Mouse (Mus musculus): Measurements from ENCODE around the gene Nectin3. TPM values are rescaled to one million over a fixed set of nuclear protein-coding genes. Genes with fewer than 3 reads are reported as not detected.

The Nectin3 gene
- total and polyA plus RNA-seq, 2 experiments from 2014 or later = 29.4 to 38.4 TPM

GRCm38 (mm10) chr16:46397945-46398344 is 100.4 kb downstream of the Nectin3 start:
- Histone ChIP-seq H3K36me3 (ENCODE audit: insufficient read depth, low read length) (no peaks in the 10 kb centered on the region), H3K27me3 (ENCODE audit: insufficient read depth, low read length) (no peaks in the 10 kb centered on the region), H3K4me1 (ENCODE audit: insufficient read depth, low read length) (no peaks in the 10 kb centered on the region), H3K27ac (no peak overlapping the region), H3K9me3 (ENCODE audit: low read length) (no peaks in the 10 kb centered on the region), H3K9ac (replicated peaks; ENCODE audit: low read length) (no peak overlapping the region), H3K4me3 (ENCODE audit: low read length) (no peak overlapping the region), H3K4me2 (ENCODE audit: low read depth, low read length) (no peak overlapping the region)
- ATAC-seq = no peak
- no peak for TF ChIP-seq CTCF (IDR thresholded peaks at IDR 0.05; ENCODE audit: low read depth)
- 92% methylated on average over 4 of the region's 4 CpGs for WGBS
- DNase-seq (ENCODE audit: low spot score) = no peak

GRCm38 (mm10) chr16:46389415-46390033 is 108.8 kb downstream of the Nectin3 start:
- Histone ChIP-seq H3K36me3 (ENCODE audit: insufficient read depth, low read length) (no peaks in the 10 kb centered on the region), H3K4me3 (ENCODE audit: low read length) (no peak overlapping the region), H3K27ac (no peak overlapping the region), H3K9ac (replicated peaks; ENCODE audit: low read length) (no peak overlapping the region), H3K4me2 (ENCODE audit: low read depth, low read length) (no peak overlapping the region), H3K4me1 (ENCODE audit: insufficient read depth, low read length) (0 out of 2 replicates have a peak, but pooled peaks cover 5% of the 10 kb centered on the region), H3K9me3 (ENCODE audit: low read length) (no peaks in the 10 kb centered on the region), H3K27me3 (ENCODE audit: insufficient read depth, low read length) (no peaks in the 10 kb centered on the region)
- DNase-seq (ENCODE audit: low spot score) (no peak), ATAC-seq (0 out of 2 replicates have a peak, but pooled peaks have one; percentile 42)
- TF ChIP-seq CTCF (IDR thresholded peaks at IDR 0.05; ENCODE audit: low read depth) = no peak
- WGBS = 52% methylated on average over 6 of the region's 6 CpGs

- no peak overlapping the region for H3K4me3 ChIP-seq (ENCODE audit: low read length)
These were observed 109.6 kb downstream of the Nectin3 start for GRCm38 (mm10) chr16:46388527-46389414.

GRCm38 (mm10) chr16:46384279-46384678 is 114.0 kb downstream of the Nectin3 start:
- ATAC-seq = no peak
- Histone ChIP-seq H3K4me2 (ENCODE audit: low read depth, low read length) (no peak overlapping the region), H3K4me1 (ENCODE audit: insufficient read depth, low read length) (0 out of 2 replicates have a peak, but pooled peaks cover 5% of the 10 kb centered on the region), H3K27me3 (ENCODE audit: insufficient read depth, low read length) (no peaks in the 10 kb centered on the region), H3K9me3 (ENCODE audit: low read length) (no peaks in the 10 kb centered on the region), H3K4me3 (ENCODE audit: low read length) (no peak overlapping the region), H3K27ac (no peak overlapping the region), H3K36me3 (ENCODE audit: insufficient read depth, low read length) (no peaks in the 10 kb centered on the region), H3K9ac (replicated peaks; ENCODE audit: low read length) (no peak overlapping the region)
- 72% methylated on average over 5 of the region's 5 CpGs for WGBS
- no peak for TF ChIP-seq CTCF (IDR thresholded peaks at IDR 0.05; ENCODE audit: low read depth)
- DNase-seq (ENCODE audit: low spot score) = no peak

More at GRCm38 (mm10) chr16:46388527-46389414, 109.6 kb downstream of the Nectin3 start:
- Histone ChIP-seq H3K9me3 (ENCODE audit: low read length) (no peaks in the 10 kb centered on the region), H3K27me3 (ENCODE audit: insufficient read depth, low read length) (no peaks in the 10 kb centered on the region), H3K4me2 (ENCODE audit: low read depth, low read length) (no peak overlapping the region), H3K27ac (no peak overlapping the region), H3K9ac (replicated peaks; ENCODE audit: low read length) (no peak overlapping the region), H3K36me3 (ENCODE audit: insufficient read depth, low read length) (no peaks in the 10 kb centered on the region), H3K4me1 (ENCODE audit: insufficient read depth, low read length) (0 out of 2 replicates have a peak, but pooled peaks cover 5% of the 10 kb centered on the region)
- 33% methylated on average over 11 of the region's 11 CpGs for WGBS
- TF ChIP-seq CTCF (IDR thresholded peaks at IDR 0.05; ENCODE audit: low read depth) = no peak
- no peak for ATAC-seq
- DNase-seq (ENCODE audit: low spot score) = no peak

GRCm38 (mm10) chr16:46383344-46383743 is 115.0 kb downstream of the Nectin3 start:
- no peak for TF ChIP-seq CTCF (IDR thresholded peaks at IDR 0.05; ENCODE audit: low read depth)
- WGBS = 86% methylated on average over 4 of the region's 4 CpGs
- DNase-seq (ENCODE audit: low spot score) (no peak), ATAC-seq (no peak)
- Histone ChIP-seq H3K27ac (no peak overlapping the region), H3K27me3 (ENCODE audit: insufficient read depth, low read length) (no peaks in the 10 kb centered on the region), H3K4me2 (ENCODE audit: low read depth, low read length) (no peak overlapping the region), H3K9me3 (ENCODE audit: low read length) (no peaks in the 10 kb centered on the region), H3K4me3 (ENCODE audit: low read length) (no peak overlapping the region), H3K36me3 (ENCODE audit: insufficient read depth, low read length) (no peaks in the 10 kb centered on the region), H3K9ac (replicated peaks; ENCODE audit: low read length) (no peak overlapping the region), H3K4me1 (ENCODE audit: insufficient read depth, low read length) (no peaks in the 10 kb centered on the region)

- no peaks in the 10 kb centered on the region for H3K27me3 ChIP-seq (ENCODE audit: insufficient read depth, low read length)
These were observed 121.8 kb downstream of the Nectin3 start for GRCm38 (mm10) chr16:46376575-46376974.

More at GRCm38 (mm10) chr16:46376575-46376974, 121.8 kb downstream of the Nectin3 start:
- TF ChIP-seq CTCF (IDR thresholded peaks at IDR 0.05; ENCODE audit: low read depth) = no peak
- DNase-seq (ENCODE audit: low spot score) (no peak), ATAC-seq (no peak)
- H3K9ac ChIP-seq (replicated peaks; ENCODE audit: low read length) = no peak overlapping the region
- H3K4me2 ChIP-seq (ENCODE audit: low read depth, low read length) = no peak overlapping the region
- WGBS = 71% methylated on average over 3 of the region's 3 CpGs
- H3K36me3 ChIP-seq (ENCODE audit: insufficient read depth, low read length) = no peaks in the 10 kb centered on the region
- H3K27ac ChIP-seq = no peak overlapping the region
- H3K4me1 ChIP-seq (ENCODE audit: insufficient read depth, low read length) = no peaks in the 10 kb centered on the region
- H3K4me3 ChIP-seq (ENCODE audit: low read length) = no peak overlapping the region
- H3K9me3 ChIP-seq (ENCODE audit: low read length) = no peaks in the 10 kb centered on the region

All from hindbrain, postnatal 0 days (tissue).